Mouse (Mus musculus) liver, adult (tissue): Measurements from ENCODE around the gene Popdc2.

Source experiments
- GATA4 ChIP-seq: IDR thresholded peaks from 2 replicates; pipeline ENCODE4 v1.6.1; 2014; ENCODE audit warnings: mild to moderate bottlenecking, low read length; ENCODE audit not compliant: insufficient replicate concordance

Popdc2 gene

DNA sequence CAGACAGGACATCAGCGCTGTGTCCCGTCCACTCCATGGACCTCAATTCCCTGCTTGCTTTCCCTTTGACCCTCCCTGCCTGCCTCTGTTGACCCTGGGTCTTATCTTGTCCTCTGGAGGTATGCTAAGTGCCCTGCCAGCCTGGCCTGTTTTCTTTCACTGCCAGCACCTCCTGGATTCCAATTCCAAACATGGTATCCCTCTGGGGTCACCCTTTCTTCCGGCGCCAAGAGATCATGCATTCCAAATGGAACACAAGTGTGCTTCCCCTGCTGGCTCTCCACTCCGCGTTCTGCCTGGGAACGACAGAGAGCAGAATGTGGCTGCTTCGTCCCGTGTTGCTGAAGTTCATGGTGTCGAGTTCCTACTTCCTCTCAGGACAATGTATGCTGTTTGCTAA is at the start of gene Popdc2:
Popdc2 (plus strand) TSS at position 277 of the 400 bp plus-strand sequence.
- no peak for TF ChIP-seq GATA4

DNA sequence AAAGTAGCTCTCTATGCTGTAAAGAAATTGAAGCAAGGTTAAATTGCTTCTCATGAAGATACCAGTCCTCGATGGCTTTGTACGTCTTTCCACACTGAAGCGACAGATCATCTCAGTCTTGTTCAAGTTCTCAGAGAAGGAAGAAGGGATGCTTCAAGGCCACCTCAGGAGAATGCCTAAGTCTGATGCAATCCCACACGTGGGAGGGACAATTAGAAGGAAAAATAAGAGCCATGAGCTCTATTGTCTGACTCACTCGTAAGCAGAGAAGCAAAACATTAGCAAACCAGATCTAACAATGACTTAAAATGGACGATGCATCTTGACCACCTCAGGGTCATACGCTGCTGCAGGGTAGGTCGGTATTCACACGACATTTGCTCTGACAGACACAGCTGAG is 43.5 kb upstream of the Popdc2 start:
- no peak for TF ChIP-seq GATA4

DNA sequence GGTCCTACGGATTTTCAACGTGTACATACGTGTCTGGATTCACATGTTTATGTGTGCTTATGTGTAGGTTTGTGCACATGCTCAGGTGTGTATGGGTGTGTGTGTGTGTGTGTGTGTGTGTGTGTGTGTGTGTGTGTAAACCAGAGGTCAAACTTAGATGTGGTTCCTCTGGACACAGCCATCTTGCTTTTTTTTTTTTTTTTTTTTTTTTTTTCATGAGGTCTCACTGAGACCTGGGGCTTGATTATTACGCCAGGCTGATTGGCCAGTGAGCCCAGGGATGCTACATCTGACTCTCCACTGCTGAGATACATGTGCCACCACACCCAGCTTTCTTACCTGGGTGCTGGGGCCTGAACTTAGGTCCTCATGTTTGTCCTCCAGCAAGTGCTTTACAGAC is 42.9 kb upstream of the Popdc2 start:
- no peak for TF ChIP-seq GATA4

DNA sequence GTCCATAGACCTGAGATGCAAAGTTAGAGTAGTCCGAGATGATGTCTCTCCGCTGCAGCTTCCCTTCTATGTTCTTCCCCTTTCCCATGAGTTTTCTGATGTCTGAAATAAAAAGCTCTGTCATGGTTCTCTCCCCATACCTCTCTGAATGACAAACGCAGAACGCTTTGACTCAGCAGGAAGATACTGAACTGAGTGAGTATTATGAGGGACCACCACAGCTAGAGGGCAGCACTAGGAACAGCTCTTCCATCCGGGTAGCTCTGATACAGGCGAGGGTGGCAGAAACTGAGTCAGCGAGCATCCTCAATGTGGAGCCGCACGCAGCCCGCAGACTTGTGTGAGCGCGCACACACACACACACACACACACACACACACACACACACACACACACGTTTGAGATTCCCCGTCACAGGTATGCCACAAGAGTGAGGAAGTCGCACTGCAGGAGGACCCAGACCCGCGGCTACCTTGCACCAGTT is 40.5 kb upstream of the Popdc2 start:
- TF ChIP-seq GATA4: no peak

DNA sequence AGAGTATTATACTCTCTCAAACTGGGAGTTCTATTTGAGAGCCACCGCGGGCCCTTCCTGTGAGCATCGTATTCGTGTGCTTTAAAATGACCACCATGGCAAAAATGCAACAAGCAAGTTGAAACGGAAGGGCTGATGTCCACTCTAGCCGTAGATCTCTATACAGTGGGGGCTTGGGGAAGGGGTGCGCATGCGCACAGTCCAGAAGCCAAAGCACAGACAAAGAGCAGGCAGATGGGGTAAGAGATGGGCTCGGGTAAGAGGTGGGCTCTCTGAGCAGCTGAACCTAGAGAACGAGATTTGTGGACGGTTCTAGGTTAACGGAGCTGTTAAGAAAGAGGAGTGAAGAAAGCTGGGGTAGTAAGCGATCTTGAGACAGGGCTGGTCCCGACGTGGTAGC is 37.7 kb upstream of the Popdc2 start:
- TF ChIP-seq GATA4: no peak

DNA sequence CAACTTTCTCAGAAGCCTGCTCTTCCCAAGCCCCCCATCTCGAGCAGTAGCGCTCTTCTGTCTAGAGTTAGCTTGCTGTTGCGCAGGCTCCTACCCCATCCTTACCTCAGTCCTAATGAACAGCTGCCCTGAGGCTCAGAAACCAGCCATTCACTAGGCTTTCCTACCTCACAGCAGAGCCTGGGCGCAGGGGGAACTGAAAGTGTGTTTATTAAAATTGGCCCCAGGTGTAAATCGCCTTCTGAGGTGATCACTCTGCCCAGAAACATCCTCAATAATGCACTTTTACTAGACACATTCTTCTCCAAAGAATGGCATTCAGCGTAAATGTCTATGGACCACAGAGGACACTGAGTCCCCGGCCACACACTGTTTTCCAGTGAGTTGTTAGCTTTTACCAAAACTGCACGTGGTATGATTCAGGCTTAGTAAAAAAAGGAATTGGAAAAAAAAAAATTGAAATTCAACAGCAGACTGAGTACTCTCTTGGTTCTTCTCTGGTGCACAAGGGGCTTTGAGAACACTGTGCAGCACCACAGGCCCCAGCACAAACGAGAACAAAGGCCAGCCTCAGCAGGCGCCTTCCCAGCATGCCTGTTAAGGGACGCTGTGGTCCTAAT is 35.1 kb upstream of the Popdc2 start:
- no peak for TF ChIP-seq GATA4

DNA sequence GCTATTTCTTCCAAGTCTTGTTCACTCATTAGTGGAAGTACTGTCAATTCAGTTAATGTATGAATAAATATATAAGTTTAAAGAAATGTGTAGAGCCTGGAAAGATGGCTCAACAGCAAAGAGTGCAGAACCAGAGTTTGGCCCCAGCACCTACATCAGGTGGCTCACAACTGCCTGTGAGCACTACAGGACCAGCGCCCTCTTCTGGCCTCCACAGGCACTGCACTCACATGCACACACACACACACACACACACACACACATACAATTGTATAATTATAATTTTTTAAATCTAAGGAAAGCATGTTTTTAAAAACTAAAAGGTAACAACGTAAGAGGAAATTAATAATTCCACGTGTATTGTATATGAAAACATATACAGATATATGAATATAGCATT is 32.7 kb upstream of the Popdc2 start:
- no peak for TF ChIP-seq GATA4

DNA sequence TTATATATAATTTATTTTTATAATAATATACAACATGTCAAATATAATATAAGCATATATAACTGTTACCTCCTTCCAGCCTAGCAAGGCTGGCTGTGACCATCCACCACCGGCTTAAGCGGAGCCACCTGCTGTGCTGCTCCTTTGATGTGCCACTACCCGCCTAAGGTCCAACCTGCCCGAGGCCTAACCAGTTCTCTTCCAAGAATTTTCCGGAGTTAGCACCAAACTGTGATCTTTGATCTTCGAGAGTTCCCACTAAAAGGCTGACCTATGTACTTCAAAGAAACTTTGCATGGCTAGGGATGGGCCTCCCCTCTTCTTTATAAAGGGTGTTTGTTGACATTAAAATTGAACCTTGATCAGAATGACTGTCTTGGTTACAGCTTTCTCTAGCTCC is 27.6 kb upstream of the Popdc2 start:
- no peak for TF ChIP-seq GATA4

DNA sequence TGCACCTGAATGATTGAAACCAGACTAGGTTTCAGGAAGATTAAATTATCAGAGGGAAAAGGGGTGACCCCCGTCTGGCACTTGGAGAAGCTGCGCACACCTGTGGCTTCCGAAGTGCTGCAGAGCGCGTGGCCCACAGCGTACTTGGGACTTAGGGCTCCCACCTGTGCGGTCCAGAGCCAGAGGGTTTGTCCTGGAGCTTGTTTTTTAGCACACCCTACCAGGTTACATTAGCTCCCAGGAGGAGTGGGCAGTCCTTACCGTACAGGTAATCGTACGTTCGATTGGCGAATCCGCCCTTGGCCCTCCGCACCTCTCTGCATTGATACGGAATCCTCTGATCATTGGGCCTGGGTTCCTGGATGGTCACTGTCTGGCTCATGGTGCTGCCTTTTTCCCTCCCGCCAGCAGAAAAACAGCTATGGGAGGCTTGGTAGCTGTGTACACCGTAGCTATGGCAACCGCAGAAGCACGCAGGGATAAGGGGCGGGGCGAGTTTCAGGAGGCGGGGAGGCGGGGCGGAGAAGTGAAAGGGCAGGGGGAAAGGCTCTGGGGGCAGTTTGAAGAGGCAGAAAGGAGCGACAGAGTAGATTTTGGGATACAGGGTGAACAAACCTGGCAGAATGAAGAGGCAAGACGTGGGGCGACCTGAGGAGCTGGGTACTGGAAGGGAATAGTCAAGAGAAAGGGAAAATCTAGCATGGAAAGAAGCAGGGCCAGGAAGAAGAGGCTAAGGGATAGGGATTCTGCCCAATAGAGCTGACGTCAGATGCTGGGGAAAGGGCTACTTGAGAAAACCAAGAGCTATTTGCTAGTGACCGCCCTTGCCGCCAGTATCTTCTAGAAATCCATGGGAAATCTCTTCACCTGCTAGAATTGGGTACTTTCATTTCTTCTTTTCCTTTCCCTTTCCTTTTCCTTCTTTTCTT is 20.3 kb upstream of the Popdc2 start, which contains the start of gene Maats1:
Maats1 (minus strand) TSS at position 748 of the 929 bp plus-strand sequence.
- TF ChIP-seq GATA4: no peak

DNA sequence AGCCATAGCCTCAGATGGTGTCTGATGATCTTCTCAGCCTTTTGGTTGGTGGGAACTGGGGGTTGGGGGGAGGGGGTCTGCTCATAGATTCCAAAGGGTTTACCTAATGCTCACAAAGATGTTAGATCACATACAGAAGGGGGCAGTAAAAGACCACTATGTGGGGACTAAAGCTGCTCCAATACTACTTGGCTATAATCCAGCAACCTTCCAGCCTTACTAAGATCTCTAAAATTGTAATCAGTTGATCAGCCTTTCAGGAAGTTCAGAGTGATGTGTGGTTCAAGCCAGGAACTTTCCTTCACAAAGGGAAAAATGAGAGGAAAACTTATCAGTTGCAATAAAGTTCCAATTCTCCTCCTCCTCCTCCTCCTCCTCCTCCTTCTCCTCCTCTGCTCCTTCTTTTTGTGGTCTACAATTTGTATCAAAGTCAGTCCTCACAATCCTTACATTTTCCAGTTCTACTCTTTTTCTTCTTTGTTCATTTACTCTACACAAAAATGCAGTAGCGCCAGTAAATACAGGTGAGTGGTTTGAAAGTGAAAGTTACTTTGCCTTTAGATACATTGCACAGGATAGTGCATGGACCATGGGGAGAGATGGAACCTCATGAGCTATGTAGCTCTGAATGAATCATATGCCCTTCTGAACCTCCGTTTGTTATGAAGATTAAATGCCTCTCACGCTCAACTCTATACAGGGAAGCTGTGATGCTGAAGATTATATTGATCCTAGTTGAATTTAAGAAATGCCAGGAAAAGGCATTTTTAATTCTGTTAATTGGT is 16.9 kb upstream of the Popdc2 start:
- no peak for TF ChIP-seq GATA4

DNA sequence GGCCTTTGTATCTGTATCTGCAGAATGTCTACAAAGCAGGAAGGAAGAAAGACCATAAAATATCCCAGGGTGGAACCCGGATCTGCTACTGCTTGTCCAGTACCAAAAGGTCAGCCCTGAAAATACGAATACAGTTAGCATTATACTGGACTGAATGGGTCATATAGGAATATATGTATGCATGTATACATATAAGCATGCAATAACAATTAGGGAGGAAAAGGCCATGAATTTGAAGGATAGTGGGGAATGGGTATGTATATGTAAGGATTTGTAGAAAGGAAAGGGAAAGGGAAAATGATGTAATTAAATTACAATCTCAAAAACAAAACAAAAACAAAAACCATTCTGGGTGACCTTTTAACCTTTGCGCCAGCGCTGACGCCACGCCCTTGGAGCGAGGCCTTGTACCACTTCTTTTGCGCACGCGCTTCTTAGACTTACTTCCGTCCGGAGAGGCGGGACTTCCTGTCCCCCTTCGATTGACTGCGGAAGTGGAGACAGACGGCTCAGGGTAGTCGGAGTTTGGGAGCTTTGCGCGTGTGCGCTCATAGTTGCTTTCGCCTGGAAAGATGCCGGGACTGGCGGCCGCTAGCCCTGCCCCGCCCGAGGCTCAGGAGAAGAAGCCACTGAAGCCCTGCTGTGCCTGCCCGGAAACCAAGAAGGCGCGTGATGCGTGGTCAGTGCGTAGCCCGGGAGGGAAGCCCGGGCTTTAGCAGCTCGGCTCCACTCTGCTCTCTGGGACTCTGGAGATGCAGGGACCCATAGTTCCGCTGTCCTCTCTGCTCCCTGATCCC is 15.3 kb upstream of the Popdc2 start, which contains the start of the genes Cox17 and Gm21987:
Cox17 (plus strand) TSS at position 463 of the 797 bp plus-strand sequence.
Gm21987 (plus strand) TSS at position 512 of the 797 bp plus-strand sequence.
- TF ChIP-seq GATA4: 0 out of 2 replicates have a peak, but pooled peaks have one; percentile 19

DNA sequence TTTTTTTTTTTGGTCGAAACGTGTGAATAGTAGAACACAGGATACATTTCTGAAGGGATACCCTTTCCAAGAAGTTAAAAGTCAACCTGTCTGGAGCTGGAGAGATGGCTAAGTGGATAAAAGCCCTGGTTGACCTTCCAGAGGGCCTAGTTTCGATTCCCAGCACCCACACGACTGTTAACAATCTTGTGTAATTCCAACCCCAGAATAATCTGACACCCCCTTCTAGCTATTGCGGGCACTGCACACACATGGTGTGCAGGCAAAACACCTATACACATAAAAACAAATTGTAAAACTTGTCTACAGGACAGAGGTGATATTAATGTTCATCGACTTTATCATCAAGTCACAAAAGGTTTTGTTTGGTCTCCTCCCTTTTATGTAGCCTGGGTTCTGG is 14.4 kb upstream of the Popdc2 start:
- no peak for TF ChIP-seq GATA4

DNA sequence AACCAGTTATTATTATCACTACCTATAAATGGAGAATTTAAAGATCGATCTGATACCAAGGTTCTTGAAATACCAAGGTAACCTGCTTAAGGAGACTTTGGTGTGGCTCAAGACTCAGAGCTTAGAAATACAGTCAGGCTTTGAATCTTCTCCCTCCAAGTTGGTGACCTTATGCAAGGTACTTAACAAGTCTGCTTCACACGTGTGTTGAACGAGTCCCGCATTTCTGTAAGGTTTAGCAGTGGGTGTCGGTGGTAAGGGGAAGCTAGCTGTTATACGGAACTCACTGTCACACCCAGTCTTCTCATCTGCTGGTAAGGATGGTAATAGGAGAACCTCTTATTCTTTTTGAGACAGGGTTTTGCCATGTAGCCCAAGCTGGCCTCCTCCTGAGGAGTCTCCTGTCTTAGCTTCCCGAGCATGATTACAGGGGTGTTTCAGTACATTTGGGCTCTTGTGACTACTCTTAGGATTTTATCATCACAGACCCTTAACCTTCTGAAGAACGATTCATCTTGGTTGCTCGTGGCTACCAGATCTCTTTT is 13.7 kb upstream of the Popdc2 start:
- TF ChIP-seq GATA4: no peak

DNA sequence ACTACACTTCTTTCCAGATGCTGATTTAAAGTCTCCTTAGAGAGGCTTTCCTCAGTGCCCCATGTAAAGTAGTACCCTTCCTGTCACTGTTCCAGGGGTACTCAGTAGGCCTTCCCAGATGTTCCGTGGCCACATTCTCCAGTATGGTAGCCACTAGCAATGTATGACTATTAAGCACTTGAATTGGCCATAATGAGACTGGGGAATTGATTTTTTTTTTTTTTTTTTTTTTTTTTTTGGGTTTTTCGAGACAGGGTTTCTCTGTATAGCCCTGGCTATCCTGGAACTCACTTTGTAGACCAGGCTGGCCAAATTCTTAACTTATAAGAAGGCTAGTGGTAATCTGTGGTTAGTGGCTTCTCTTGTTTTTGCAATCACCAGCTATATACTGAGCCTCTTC is 12.1 kb upstream of the Popdc2 start:
- TF ChIP-seq GATA4: no peak
